Mouse (Mus musculus) right cerebral cortex, postnatal 14 days (tissue): ENCODE measurements at regions not wholly inside any gene's neighbourhood (a gene's known extent, or its start where the extent isn't known, plus 50 kb on each side); places are given as distances from the start of the nearest gene placed in this dataset.
"Not testable (repeated sequence)": the region's sequence is repeated elsewhere in the genome, so short reads cannot be mapped to it uniquely, and the experiment has no call there.

Experiments
- DNase-seq: peaks from one replicate; pipeline ENCODE4 v3.0.0; 2022

- DNase-seq, result no peak
Observed at GRCm38 (mm10) chr6:144940871-144941380, 135.1 kb downstream of the Bcat1 start.

GRCm38 (mm10) chr6:144938613-144939236 lies 137.3 kb downstream of the Bcat1 start:
- DNase-seq, result no peak

GRCm38 (mm10) chr6:144937211-144937610 lies 138.8 kb downstream of the Bcat1 start:
- DNase-seq, result no peak

GRCm38 (mm10) chr6:144933722-144934235 lies 142.2 kb downstream of the Bcat1 start:
- no peak for DNase-seq

GRCm38 (mm10) chr6:144932402-144932801 lies 143.6 kb downstream of the Bcat1 start:
- no peak for DNase-seq

GRCm38 (mm10) chr6:144929959-144930358 lies 146.0 kb downstream of the Bcat1 start:
- no peak for DNase-seq

- DNase-seq, result no peak
Observed at GRCm38 (mm10) chr6:144929262-144929855, 146.6 kb downstream of the Bcat1 start.

- DNase-seq, result no peak
Observed at GRCm38 (mm10) chr6:144927599-144927998, 145.8 kb upstream of the Sox5 start.

- no peak for DNase-seq
Observed at GRCm38 (mm10) chr6:144922762-144923161, 141.0 kb upstream of the Sox5 start.

- no peak for DNase-seq
Observed at GRCm38 (mm10) chr6:144919750-144920149, 138.0 kb upstream of the Sox5 start.

GRCm38 (mm10) chr6:144917128-144917527 lies 135.4 kb upstream of the Sox5 start:
- DNase-seq, result no peak

GRCm38 (mm10) chr6:144911781-144912180 lies 130.0 kb upstream of the Sox5 start:
- DNase-seq, result peak; percentile 27

- no peak for DNase-seq
Observed at GRCm38 (mm10) chr6:144910392-144910791, 128.6 kb upstream of the Sox5 start.

GRCm38 (mm10) chr6:144908646-144909045 lies 126.9 kb upstream of the Sox5 start:
- DNase-seq, result no peak

GRCm38 (mm10) chr6:144903156-144903555 lies 121.4 kb upstream of the Sox5 start:
- no peak for DNase-seq

- DNase-seq, result no peak
Observed at GRCm38 (mm10) chr6:144902267-144902995, 120.7 kb upstream of the Sox5 start.

- DNase-seq, result no peak
Observed at GRCm38 (mm10) chr6:144901825-144902224, 120.0 kb upstream of the Sox5 start.

GRCm38 (mm10) chr6:144900858-144901257 lies 119.1 kb upstream of the Sox5 start:
- DNase-seq, result not testable (repeated sequence)

GRCm38 (mm10) chr6:144897526-144897925 lies 115.7 kb upstream of the Sox5 start:
- no peak for DNase-seq

GRCm38 (mm10) chr6:144890914-144891313 lies 109.1 kb upstream of the Sox5 start:
- no peak for DNase-seq

- DNase-seq, result no peak
Observed at GRCm38 (mm10) chr6:144890166-144890565, 108.4 kb upstream of the Sox5 start.

- no peak for DNase-seq
Observed at GRCm38 (mm10) chr6:144883117-144883516, 101.3 kb upstream of the Sox5 start.

- DNase-seq, result no peak
Observed at GRCm38 (mm10) chr6:144880098-144880497, 98.3 kb upstream of the Sox5 start.

GRCm38 (mm10) chr6:144876758-144877157 lies 95.0 kb upstream of the Sox5 start:
- DNase-seq, result no peak
